Mouse (Mus musculus) G1E (cell line): ENCODE measurements around the gene Sik3. TPM values are rescaled to one million over a fixed set of nuclear protein-coding genes. Genes with fewer than 3 reads are reported as not detected.

ENCODE experiments used
- ATAC-seq: 2 replicates; pipeline ENCODE4 v1.8.0; 2016; ENCODE audit warnings: mild to moderate bottlenecking; ENCODE audit not compliant: insufficient number of reproducible peaks, poor library complexity, low FRiP score, severe bottlenecking; ENCODE audit errors: extremely low read depth
- DNase-seq: peaks from one replicate; pipeline ENCODE4 v3.0.0; 2012; ENCODE audit warnings: low spot score
- H3K27me3 ChIP-seq: 2 replicates; pipeline ENCODE4 v1.6.1; 2012; ENCODE audit warnings: mild to moderate bottlenecking, low read length, inconsistent platforms; ENCODE audit not compliant: insufficient read depth
- H3K36me3 ChIP-seq: replicated peaks from 2 replicates; pipeline ENCODE3; 2012; ENCODE audit warnings: mild to moderate bottlenecking, inconsistent platforms
- H3K4me1 ChIP-seq: 2 replicates; pipeline ENCODE4 v1.6.1; 2012; ENCODE audit warnings: low read depth, low read length, inconsistent platforms, mixed read lengths; ENCODE audit not compliant: insufficient read depth
- H3K4me3 ChIP-seq: 2 replicates; pipeline ENCODE4 v1.5.1; 2012; ENCODE audit warnings: low read depth, mild to moderate bottlenecking, inconsistent platforms, low read length, moderate library complexity, mixed read lengths
- H3K9me3 ChIP-seq: replicated peaks from 2 replicates; pipeline ENCODE4 v1.6.1; 2012; ENCODE audit warnings: inconsistent platforms
- CTCF ChIP-seq: IDR thresholded peaks from 2 replicates; pipeline ENCODE4 v1.5.1; 2012; ENCODE audit warnings: low read depth, low read length, inconsistent platforms, mixed read lengths
- GATA1 ChIP-seq: IDR thresholded peaks from 2 replicates; pipeline ENCODE4 v1.6.1; 2012; ENCODE audit warnings: borderline replicate concordance, low read length, inconsistent platforms, mixed read lengths
- GATA2 ChIP-seq: IDR thresholded peaks from 2 replicates; pipeline ENCODE4 v1.6.1; 2012; ENCODE audit warnings: low read depth, low read length, inconsistent platforms, borderline replicate concordance
- POLR2AphosphoS5 ChIP-seq: IDR thresholded peaks from 2 replicates; pipeline ENCODE4 v1.6.1; 2012; ENCODE audit warnings: low read depth, low read length, inconsistent platforms; ENCODE audit not compliant: insufficient replicate concordance
- TAL1 ChIP-seq: conservative IDR thresholded peaks from 2 replicates; pipeline ENCODE4 v1.6.1; 2012; ENCODE audit warnings: low read depth, low read length, inconsistent platforms, mixed read lengths
- polyA plus RNA-seq: library from polyadenylated mRNA; stranded (reverse); fragments of >175 nt; gene quantifications from 2 replicates; pipeline ENCODE4 v1.2.3, GENCODE M21; 2012
- total RNA-seq, 2 experiments: library from RNA; stranded (forward) in 1 of 2; stranded (reverse) in 1 of 2; fragments of 200-1000 nt in 1 of 2; fragments of >200 nt in 1 of 2; fragmentation: Nextera tagmentation in 1 of 2; gene quantifications; 2 replicates each; pipeline ENCODE4 v1.2.3; 2014 to 2017

The Sik3 gene
- total and polyA plus RNA-seq, 3 experiments: 30.5 to 99.0 (median 49.1) TPM

- DNase-seq (peak; percentile 8), ATAC-seq (no peak; the same call in 1 of the 2 replicates)
- TF ChIP-seq GATA2 (no peak), CTCF (no peak), TAL1 (no peak), POLR2AphosphoS5 (no peak), GATA1 (no peak)
- H3K4me3 ChIP-seq: peak overlapping the region; percentile 88
- H3K27me3 ChIP-seq: no peaks in the 10 kb centered on the region
- H3K36me3 ChIP-seq: peaks cover 34% of the 10 kb centered on the region
- peaks cover 52% of the 10 kb centered on the region for H3K4me1 ChIP-seq
- no peaks in the 10 kb centered on the region for H3K9me3 ChIP-seq
Observed at GRCm38 (mm10) chr9:45983676-45984408, 28.8 kb upstream of the Sik3 start.

- H3K4me3 ChIP-seq: peak overlapping the region; percentile 88
- no peak for TF ChIP-seq TAL1
- TF ChIP-seq GATA1: no peak
- TF ChIP-seq CTCF: no peak
- no peak for TF ChIP-seq GATA2
- TF ChIP-seq POLR2AphosphoS5: no peak
- no peaks in the 10 kb centered on the region for H3K27me3 ChIP-seq
- H3K4me1 ChIP-seq: peaks cover 47% of the 10 kb centered on the region
- ATAC-seq (peak; percentile 67), DNase-seq (peak; percentile 83)
- no peaks in the 10 kb centered on the region for H3K9me3 ChIP-seq
- peaks cover 32% of the 10 kb centered on the region for H3K36me3 ChIP-seq
Observed at GRCm38 (mm10) chr9:45984409-45985228, 28.0 kb upstream of the Sik3 start.

DNA sequence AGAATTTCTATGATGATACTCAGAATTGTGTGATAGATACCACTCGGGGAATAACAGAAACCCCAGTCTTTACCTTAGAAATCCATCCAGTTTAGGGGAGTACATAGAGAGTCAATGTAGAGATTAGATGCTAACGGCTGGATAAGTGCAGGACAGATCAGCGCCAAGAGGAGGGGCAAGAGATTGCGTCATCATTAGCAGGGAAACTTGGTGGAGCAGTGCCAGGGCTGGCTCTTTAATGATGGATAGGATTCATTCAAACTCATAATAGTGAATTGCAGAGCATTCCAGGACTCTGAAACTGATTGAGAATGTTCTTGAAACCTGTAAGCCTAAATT lies 27.4 kb upstream of the Sik3 start:
- Histone ChIP-seq H3K4me1 (peaks cover 41% of the 10 kb centered on the region), H3K27me3 (0 out of 2 replicates have a peak, but pooled peaks cover 4% of the 10 kb centered on the region), H3K36me3 (peaks cover 27% of the 10 kb centered on the region), H3K9me3 (no peaks in the 10 kb centered on the region), H3K4me3 (peak overlapping the region; percentile 88)
- no peak for TF ChIP-seq CTCF
- TF ChIP-seq TAL1: no peak
- no peak for TF ChIP-seq GATA1
- no peak for TF ChIP-seq GATA2
- no peak for TF ChIP-seq POLR2AphosphoS5
- ATAC-seq (peak; percentile 43; the same call in 1 of the 2 replicates), DNase-seq (no peak)

DNA sequence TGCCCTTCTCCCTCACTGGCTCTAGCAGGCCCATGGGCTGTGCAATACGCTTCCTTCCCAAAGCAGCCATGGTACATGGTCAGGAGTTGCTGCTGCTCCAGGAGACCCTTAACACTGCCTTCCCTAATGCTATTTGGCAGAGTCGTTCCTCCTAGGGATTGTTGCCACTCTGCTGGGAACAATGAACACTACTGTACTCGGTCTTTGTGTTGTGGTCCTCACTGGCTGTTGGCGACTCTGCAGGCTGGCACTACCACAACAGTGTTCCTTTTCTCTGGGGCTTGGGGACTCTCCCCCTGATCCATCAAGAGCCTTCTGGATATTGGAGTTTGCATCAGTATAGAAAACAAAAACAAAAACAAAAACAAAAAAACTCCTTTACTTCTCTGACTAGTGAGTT lies 13.6 kb upstream of the Sik3 start:
- no peak overlapping the region for H3K4me3 ChIP-seq
- ATAC-seq (no peak), DNase-seq (no peak)
- H3K27me3 ChIP-seq: peaks cover 19% of the 10 kb centered on the region
- TF ChIP-seq GATA2: no peak
- TF ChIP-seq POLR2AphosphoS5: no peak
- TF ChIP-seq TAL1: no peak
- TF ChIP-seq CTCF: no peak
- no peak for TF ChIP-seq GATA1
- no peaks in the 10 kb centered on the region for H3K36me3 ChIP-seq
- peaks cover 3% of the 10 kb centered on the region; the same call in 1 of the 2 replicates for H3K4me1 ChIP-seq
- H3K9me3 ChIP-seq: no peaks in the 10 kb centered on the region

- H3K27me3 ChIP-seq: peaks cover 16% of the 10 kb centered on the region
- H3K36me3 ChIP-seq: no peaks in the 10 kb centered on the region
- H3K4me3 ChIP-seq: no peak overlapping the region
- DNase-seq (no peak), ATAC-seq (no peak)
- TF ChIP-seq CTCF (peak; percentile 74), TAL1 (no peak)
- H3K4me1 ChIP-seq: peaks cover 26% of the 10 kb centered on the region
- no peaks in the 10 kb centered on the region for H3K9me3 ChIP-seq
Observed at GRCm38 (mm10) chr9:46003729-46004128, 8.9 kb upstream of the Sik3 start.

GRCm38 (mm10) chr9:46004529-46004928 lies 8.1 kb upstream of the Sik3 start:
- peaks cover 34% of the 10 kb centered on the region for H3K4me1 ChIP-seq
- no peak for DNase-seq
- H3K4me3 ChIP-seq: no peak overlapping the region
- H3K27me3 ChIP-seq: peaks cover 9% of the 10 kb centered on the region
- H3K36me3 ChIP-seq: no peaks in the 10 kb centered on the region
- TF ChIP-seq CTCF (no peak), TAL1 (no peak), GATA1 (no peak), POLR2AphosphoS5 (no peak), GATA2 (no peak)
- H3K9me3 ChIP-seq: no peaks in the 10 kb centered on the region
- no peak for ATAC-seq
